Mouse (Mus musculus) spleen, postnatal 14 days (tissue): ENCODE data around the gene Mrpl43.

Source experiments
- DNase-seq, 2 experiments: peaks; one replicate each; pipeline ENCODE4 v3.0.0; 2021 to 2022; ENCODE audit warnings: low spot score in 2 of 2

Gene Mrpl43

GRCm38 (mm10) chr19:44977148-44977547 is 29.1 kb downstream of the Mrpl43 start:
- no peak for DNase-seq

- DNase-seq, result no peak
Measured at GRCm38 (mm10) chr19:44976636-44977035, 29.6 kb downstream of the Mrpl43 start.

DNA sequence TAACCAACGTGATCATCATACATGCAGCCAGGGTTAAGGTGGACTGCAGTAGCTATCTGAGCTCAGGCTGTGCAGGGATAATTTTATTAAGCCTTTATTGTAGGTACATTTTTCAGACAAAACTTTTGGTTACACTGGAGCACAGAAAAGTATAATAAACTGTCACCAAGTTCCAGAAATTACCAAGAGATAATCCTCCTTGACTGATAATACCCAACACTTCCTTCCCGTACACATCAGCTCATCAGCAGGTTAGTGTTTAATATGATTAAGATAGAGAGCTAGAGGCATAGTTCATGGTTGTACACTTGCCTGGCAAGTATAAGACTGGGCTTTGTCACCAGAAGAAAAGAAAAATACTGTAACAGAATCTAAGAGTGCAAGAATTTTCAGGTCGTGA is 37.9 kb downstream of the Mrpl43 start:
- DNase-seq, result no peak

GRCm38 (mm10) chr19:44965978-44966377 is 40.3 kb downstream of the Mrpl43 start:
- no peak for DNase-seq

- no peak for DNase-seq
Measured at GRCm38 (mm10) chr19:44959633-44960032, 46.6 kb downstream of the Mrpl43 start.
